Mouse (Mus musculus): Measurements from ENCODE around the gene Il23a.
"Not testable (repeated sequence)": the region's sequence is repeated elsewhere in the genome, so short reads cannot be mapped to it uniquely, and the experiment has no call there.

The Il23a gene

DNA sequence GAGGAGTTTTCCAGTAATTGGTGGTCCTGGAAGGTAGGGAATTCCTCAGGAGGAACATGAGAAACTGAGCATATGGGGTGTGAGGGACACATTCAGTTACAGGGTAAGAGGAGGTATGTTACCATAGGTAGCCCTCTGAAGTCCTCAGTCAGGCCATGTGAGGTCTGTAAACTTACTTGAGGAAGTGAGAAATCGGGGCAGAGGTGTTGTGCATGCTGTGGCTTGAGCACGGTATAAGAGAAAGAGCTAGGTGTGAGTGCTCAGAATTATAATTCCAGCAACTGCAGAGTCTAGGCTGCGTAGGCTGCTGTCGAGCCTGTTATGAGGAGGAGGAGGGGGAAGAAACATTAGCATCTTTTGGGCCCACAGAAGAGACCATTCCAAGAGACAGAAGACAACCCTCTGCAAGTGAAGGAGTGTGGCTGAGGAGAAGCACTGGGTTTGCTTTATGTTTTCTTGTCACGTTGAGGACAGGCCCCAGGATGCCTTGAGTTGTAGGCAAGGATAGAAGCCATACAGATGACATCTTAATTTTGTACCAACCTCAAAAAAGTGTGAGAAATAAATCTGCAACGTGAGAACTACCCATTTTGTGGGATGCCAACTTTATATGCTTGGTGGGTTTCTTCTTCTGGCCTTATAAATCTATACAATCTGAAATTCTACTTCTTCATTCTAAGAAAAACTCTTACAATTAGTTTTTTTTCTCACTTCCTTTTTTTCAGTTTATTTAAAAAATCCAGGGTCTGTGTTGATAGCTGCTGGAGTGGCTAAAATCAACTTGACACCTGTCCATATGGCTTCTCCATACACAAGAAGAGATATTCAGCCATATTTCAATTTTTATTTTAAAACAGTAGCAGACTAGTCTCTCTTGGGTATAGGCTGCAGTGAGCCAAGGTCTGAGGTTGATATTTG is 34.9 kb downstream of the Il23a start:
- DNase-seq (ENCODE audit: low spot score) = no peak

DNA sequence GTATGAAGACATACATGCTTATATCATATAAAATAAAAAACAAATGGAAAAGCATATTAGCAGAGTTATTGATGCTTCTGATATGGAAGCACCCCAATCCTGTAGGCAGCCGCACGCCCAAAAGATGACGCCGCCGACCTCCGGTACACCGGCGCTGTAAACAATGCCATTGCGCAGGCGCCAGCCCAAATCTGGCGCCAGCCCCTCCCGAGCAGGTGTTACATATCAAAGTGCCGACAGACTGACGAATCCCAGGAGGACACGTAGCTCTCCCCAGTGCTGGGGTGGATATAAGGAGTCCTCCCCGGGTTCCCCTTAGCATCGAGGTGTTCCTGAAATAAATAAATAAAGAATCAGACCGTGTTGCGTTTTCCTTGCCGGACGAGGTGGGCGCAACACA is 36.3 kb downstream of the Il23a start:
- DNase-seq (ENCODE audit: low spot score) = no peak

DNA sequence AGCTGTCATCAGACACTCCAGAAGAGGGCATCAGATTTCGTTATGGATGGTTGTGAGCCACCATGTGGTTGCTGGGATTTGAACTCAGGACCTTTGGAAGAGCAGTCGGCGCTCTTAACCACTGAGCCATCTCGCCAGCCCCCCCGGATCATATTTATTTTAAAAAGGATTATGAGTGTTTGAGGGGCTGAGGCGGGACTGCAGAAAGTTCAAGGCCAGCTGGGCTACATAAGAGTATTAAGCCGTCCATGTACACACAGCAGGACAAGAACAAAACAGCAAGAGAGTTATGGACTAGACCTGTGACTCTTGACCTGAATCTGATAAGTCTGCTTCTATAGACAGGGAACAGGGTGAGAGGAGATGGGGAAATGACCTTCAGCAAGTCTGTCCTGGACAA is 38.2 kb downstream of the Il23a start:
- not testable (repeated sequence) for DNase-seq (ENCODE audit: low spot score)

DNA sequence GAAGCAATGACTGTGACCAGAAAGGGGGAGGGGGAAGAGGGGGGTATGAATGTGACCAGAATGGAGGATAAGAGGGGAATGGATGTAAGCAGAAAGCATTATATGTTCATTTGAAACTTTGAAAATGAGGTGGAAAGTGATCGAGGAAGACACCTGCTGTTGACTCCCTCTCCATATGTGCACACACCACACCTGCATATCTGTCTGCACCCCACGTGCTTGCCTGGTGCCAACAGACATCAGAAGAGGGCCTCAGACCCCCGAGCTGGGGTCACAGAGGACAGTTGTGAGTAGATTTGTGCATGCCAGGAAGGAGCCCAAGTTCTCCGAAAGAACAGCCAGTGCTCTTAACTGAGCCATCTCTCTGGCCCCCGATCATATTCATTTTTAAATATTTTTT is 38.6 kb downstream of the Il23a start:
- DNase-seq (ENCODE audit: low spot score) = no peak

DNA sequence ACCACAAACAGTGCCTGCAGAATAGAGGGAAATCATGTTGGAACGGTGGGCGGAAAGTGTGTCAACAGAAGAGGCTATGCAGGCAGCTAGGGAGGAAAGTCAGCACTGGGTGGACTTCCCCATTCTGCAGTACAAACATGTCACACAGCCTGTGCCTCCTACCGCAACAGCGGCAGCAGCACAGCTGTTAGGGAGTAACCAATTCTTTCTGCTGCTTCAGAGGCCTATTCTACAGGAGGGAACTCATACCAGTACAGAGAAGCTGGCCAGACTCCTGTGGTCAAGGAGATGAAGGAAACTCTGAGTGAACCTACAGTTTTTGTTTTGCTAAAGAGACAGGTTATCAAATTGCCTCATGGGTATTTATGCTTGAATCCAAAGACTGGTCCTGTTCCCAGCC is 39.6 kb downstream of the Il23a start:
- DNase-seq (ENCODE audit: low spot score) = no peak

DNA sequence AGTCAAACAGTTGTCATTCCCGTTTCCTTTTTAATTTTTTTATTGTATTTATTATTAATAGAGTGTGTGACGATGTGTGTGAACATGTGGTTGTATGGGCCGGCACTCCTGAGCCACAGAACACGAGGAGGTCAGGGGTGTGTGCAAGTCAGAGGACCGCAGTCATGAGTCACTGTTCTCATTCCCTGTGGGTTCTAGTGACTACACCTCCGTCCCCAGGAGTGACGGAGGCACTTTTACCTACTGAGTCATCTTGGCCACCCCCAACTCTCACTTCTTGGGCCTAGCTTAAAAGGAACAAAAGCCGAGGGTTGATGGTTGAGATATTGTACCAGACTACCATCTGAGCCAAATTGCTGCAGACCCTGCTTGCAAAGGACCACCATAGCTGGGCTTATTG is 42.2 kb downstream of the Il23a start:
- DNase-seq (ENCODE audit: low spot score) = no peak

DNA sequence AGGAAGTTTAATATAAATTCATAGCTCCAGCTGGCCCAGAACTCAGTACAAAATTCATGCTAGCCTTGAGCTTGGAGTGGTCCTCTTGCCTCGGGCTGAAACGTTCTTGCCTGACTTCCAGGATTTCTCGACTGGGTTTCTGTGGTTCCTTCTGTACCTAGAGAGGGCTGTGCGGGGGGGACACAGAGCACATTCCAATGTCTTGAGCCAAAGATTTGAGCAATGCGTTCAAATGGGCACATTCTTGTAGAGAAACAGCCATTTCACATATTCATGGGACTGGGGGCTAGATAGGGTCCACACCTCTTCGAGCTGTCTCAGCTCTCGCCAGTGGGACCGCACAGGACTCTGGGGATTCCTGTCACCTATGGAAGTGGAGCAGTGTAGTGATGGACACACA is 42.6 kb downstream of the Il23a start:
- DNase-seq (ENCODE audit: low spot score) = no peak

DNA sequence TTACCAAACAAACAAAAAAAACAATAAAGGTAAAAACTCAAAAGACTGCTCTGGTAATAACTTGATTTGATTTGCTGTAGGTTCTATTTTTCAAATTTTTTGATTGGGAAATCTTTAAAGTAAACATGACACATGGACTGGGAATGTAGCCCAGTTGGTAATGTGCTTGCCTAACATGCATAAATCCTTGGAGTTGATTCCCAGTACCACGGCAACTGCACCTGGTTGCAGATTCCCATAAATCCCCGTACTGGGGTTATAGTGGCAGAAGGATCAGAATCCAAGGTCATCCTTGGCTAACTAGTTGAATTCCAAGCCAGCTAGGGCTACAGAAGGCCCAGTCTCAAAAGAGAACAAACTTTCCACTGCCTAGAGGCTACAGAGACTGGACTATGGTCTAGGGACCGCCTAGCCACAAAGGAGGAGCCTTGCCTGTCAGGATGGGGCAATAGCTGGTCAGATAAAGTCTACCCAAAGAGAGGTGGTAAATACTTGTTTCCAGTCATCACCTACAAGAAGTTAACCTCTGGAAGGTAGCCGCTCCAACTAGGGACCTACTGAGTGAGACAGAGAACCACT is 44.8 kb downstream of the Il23a start, which contains the start of gene Apon:
Gene Apon, plus strand, starts transcription at position 420 of the 579 bp plus-strand sequence.
- no peak for DNase-seq (ENCODE audit: low spot score)

DNA sequence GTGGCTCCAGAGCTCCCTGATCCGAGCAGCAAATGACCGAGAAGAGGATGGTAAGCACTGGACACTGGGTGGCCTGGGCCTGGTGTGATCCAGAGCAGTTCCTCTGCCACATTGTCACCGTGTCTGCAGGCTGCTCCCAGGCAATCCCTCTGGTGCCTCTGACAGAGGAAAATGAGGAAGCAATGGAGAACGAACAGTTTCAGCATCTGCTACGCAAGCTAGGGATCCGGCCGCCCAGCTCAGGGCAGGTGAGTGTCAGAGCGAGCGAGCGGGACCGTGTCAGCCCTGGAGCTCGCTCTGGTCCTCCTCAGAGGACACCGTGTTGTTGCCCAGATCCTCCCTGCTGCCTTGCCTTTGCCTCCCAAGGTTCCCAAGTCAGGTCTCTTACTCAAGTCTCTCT is 48.0 kb downstream of the Il23a start:
- no peak for DNase-seq (ENCODE audit: low spot score)

DNA sequence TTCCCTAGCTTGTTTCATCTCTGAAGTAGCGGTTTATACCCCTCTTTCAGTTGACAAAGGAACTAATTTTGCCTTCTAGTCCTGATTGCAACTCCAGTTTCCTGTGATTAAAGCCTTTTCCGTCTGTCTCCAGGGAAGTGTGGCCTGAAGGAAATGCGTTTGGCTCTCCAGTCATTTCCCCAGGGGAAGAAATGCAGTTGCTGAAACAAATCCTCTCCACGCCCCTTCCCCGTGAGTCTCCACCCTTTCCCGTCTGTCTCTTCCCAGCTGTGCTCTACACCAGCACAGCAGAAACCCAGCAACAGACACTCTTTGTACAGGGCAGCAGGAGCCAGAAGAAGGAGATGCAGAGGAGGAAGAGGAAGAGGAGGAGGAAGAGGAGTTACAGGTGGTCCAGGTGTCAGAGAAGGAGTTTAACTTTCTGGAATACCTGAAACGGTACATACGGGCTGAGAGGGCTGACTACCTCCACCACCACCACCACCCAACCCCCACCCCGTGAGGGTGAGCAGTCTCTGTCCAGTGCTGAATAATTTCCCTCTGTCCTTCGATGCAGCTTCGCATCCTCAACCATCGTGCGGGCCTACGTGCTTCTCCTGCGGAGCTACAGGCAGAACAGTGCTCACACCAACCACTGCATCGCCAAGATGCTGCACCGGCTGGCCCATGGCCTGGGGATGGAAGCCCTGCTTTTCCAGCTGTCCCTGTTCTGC is 51.4 kb downstream of the Il23a start:
- no peak for DNase-seq (ENCODE audit: low spot score)
